Mouse (Mus musculus) embryo, embryonic 9.5 days (tissue): Measurements from ENCODE around the gene Ly6g6c.
A peak's percentile ranks its signal among the peaks of the same experiment; 100 is the strongest.

Experiments
- DNase-seq: peaks from one replicate; pipeline ENCODE4 v3.0.0-alpha.2; 2017; ENCODE audit errors: extremely low spot score

The Ly6g6c gene

GRCm38 (mm10) chr17:35057090-35057489 is 8.1 kb upstream of the Ly6g6c start:
- DNase-seq, result no peak

DNA sequence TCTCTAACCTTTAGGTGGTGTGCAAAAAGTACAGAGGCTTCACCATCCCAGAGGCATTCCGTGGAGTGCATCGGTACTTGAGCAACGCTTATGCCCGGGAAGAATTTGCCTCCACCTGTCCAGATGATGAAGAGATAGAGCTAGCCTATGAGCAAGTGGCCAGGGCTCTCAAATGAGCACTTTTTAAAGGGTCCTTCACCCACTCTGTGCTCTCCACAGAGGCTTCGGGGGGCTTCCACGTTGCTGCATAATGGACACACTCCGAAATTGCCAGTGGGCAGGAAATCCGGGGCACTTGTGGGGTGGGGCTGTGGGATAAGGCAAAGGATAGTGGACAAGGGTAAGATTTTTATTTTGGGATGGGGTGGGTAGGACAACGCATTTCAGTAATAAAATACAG is 6.9 kb upstream of the Ly6g6c start:
- no peak for DNase-seq

- DNase-seq, result peak; percentile 95
Observed at GRCm38 (mm10) chr17:35058911-35059892, 6.0 kb upstream of the Ly6g6c start, which contains the start of gene Ddah2. Gene Ddah2 (plus strand): TSS chr17:35059035.

DNA sequence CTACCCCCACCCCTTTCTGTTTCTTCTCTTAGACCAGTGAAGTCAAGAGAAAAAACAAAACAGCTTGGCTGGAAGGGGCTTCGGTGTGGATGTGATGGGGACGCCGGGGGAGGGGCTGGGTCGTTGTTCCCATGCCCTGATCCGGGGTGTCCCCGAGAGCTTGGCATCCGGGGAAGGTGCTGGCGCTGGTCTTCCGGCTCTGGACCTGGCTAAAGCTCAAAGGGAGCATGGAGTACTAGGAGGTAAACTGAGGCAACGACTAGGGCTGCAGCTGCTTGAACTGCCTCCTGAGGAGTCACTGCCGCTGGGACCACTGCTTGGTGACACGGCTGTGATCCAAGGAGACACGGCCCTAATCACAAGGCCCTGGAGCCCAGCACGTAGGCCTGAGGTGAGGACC is 5.1 kb upstream of the Ly6g6c start:
- DNase-seq, result no peak

- no peak for DNase-seq
Observed at GRCm38 (mm10) chr17:35060737-35061297, 4.4 kb upstream of the Ly6g6c start.

DNA sequence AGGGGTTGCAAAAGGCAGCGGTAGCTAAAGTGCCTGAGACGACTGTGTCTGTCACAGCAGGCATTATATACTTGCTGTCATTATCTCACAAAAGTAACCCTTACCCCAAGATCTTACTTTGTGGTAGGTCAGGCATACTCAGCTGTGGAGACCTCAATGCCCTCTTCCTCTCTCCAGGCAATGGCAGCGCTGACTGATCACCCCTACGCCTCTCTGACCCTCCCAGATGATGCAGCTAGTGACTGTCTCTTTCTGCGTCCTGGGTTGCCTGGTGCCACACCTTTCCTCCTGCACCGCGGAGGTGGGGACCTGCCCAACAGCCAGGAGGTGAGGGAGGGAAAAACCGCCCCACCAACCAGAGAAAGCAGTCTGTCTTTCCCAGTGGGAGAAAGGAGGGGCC is 3.9 kb upstream of the Ly6g6c start:
- no peak for DNase-seq

- no peak for DNase-seq
Observed at GRCm38 (mm10) chr17:35063466-35063865, 1.7 kb upstream of the Ly6g6c start.

- DNase-seq, result no peak
Observed at GRCm38 (mm10) chr17:35064378-35064877, 760 bp upstream of the Ly6g6c start.

GRCm38 (mm10) chr17:35066084-35066483 is 896 bp downstream of the Ly6g6c start, which contains the start of gene Mpig6b:
Gene Mpig6b (minus strand): TSS chr17:35066184.
- DNase-seq, result no peak

GRCm38 (mm10) chr17:35068213-35068914 is 3.2 kb downstream of the Ly6g6c start:
- DNase-seq, result no peak

DNA sequence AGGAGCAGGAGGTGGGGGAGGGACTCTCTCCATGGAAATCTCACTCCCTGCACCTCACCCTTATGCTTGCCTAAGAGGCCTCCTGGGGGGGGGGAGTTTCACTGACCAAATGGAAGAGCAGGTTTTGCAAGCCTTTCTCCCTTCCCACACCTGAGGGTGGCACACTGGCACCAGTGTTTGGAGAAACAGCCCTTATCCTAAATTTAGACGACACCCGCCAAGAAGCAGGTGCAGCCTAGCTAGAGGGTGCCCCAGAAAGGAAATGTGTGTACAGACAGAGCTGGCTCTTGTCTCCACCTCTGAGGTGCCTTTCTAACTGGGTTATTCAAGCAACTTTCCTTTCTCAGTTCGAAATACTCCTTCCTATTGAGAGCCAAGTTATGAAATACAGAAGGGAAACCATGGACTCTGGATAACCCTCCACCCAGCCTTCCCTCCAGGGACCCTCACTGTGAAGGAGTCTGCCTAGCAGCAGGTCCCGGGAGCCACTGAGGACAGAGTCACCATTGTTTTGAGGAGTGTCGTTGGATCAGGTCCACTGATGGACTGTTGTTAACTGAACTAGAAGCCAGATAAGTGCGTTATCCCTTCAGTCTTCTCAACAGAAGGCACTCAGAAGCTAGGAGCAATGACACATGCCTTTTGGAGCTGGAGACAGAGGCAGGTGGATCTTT is 5.5 kb downstream of the Ly6g6c start:
- no peak for DNase-seq

DNA sequence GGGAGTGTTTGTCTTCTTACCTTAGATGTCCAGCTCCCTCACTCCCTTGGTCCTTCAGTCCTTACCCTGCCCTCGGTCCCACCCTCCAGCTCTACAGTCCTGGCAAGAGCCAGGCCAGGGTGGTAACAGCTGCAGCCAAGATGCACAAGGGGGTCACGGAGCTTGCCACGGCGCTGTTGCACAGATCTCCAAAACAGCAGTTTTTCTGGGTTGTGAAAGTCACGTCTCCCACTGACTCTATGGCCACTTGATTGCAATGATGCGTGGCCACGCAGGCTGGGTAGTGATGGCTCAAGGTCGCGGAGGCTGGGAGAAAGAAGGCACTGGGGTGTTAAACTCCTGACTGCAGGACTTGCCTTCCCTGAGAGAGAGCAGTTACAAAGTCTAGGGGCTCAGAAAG is 6.3 kb downstream of the Ly6g6c start:
- DNase-seq, result no peak

- DNase-seq, result no peak
Observed at GRCm38 (mm10) chr17:35074097-35074496, 8.9 kb downstream of the Ly6g6c start.

GRCm38 (mm10) chr17:35076507-35077176 is 11.5 kb downstream of the Ly6g6c start, which contains the start of gene Ly6g6e:
Gene Ly6g6e (plus strand): TSS chr17:35076902.
- no peak for DNase-seq

DNA sequence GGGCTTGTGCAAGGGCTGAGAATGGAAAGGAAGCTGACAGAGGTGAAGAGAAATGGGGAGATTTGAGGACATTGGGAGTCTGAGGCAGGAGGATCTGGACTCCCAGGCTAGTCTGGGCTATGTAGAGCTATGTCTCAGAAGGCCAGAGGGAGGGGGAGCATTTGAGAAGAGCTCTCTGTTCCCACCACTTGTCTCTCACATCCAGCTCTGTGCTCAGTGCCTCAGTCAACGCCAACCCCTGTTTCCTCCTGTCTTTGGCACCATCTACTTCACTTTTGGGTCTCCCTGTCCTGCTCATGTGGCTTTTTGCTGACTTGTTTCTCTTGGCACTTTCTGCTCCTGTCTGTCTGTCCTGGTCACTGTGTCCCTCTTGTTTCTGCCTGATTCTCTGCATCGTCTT is 12.1 kb downstream of the Ly6g6c start:
- DNase-seq, result no peak

DNA sequence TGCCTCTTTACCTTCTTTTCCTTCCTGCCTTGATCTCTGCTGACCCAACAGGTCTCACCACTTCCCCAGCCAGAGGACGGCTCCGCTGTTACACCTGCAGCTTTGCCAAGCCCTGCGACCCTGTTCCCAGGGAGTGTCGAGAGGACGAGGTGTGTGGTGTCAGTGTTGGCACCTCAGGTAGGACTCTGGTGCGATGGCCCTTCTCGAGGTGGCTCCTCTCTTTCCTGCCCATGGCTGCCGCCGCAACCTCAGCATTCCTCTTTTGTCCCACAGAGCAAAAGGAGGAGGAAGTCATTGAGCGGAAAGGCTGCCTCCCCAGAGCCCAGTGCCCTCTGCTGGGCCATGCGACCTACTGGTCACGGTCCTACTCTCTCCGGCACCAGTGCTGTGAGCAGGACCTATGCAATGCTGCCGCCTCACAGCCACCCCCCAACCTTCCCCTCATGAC is 12.6 kb downstream of the Ly6g6c start, which contains the start of gene Ly6g6d:
Gene Ly6g6d (minus strand): TSS at position 280 of the 448 bp plus-strand sequence.
- peak; percentile 54 for DNase-seq

DNA sequence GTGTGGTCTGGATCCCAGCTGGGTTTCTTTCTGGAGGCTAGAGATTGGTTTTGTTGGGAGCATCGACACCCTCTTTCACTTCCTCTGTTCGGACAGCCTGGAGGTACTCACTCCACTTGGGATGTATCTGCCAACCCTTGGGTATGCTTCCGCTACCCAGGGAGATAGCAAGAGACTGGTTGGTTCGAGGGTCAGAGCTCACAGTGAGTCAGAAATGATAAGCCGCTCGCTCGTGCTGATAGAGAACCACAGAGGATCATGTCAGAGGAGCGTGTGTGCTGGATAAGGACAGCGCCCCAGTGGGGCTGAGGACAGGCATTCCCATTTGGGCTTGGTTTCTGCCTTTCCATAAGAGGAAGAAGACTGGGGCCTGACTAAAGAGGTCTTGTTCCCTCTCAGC is 14.6 kb downstream of the Ly6g6c start:
- DNase-seq, result no peak

DNA sequence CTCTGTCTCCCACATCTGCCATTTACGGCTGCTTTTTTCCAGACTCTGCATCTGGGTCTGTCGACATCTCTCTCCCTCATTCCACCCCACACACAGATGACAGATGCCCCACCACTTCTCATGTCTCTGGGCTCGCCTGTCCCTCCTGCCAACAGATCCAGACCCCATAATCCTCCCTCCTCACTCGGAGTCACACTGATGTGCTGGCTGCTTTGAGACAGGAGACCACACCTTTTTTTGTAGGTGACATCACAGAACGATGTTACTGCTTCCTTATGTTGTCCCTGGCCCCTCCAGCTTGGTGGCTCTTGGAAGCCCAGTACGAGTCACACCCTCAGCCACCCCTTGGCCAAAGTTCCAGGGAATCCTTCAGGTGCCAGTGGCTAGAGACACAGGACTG is 15.1 kb downstream of the Ly6g6c start:
- no peak for DNase-seq

DNA sequence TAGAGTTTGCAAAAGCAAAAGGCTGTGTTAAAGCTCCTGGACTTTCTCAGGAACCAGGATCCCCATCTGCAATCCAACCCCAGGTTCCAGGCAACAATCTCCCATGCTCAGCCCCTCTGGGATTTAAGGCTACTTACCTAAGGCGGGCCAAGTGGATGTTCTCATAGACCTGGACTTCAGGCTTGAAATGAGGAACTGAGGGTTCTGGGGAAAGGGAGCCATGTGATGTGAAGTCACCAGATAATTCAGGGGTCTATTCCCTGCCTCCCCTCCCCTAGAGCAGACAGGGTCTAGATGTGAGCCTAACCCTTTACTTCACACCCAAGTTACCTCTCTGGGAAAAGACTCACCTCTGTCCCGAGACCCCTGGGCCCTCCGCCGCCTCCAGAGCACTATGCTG is 15.5 kb downstream of the Ly6g6c start:
- DNase-seq, result no peak

- no peak for DNase-seq
Observed at GRCm38 (mm10) chr17:35082841-35083576, 17.8 kb downstream of the Ly6g6c start.
